Mouse (Mus musculus): Measurements from ENCODE around the gene Narfl. TPM values are rescaled to one million over a fixed set of nuclear protein-coding genes. Genes with fewer than 3 reads are reported as not detected.
"Not testable (repeated sequence)": the region's sequence is repeated elsewhere in the genome, so short reads cannot be mapped to it uniquely, and the experiment has no call there.

Gene Narfl
- total RNA-seq, 2 experiments from 2014 or later = 0.42 to 12.0 TPM

DNA sequence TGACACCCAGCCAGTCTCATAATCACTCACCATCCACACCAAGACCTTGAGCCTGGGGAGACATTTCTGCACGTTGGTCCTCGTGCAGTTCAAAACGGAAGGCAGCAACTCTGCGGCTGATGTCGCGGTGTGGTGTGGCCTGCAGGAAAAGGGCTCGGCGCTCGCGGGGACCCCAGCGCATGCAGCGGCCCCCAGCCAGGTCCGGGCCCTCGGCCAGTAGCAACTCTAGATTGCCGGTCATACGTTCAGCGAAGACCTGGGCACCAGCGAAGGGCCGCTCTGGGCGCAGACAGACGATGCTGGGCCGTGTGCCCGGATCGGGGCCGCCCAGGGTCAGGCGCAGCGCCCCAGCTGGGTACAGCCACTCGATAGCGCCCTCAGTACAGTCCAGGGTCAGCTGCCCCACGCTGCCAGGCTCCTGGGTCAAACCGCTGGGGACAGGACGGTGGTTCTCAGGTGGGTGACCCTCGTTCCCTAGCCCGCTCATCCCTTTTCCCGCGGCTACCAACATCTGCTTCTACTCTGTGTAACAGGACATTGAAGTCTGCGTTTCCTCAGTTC lies 22.7 kb downstream of the Narfl start:
- no peak for ATAC-seq (replicated peaks; ENCODE audit: low FRiP score, poor library complexity, severe bottlenecking)

DNA sequence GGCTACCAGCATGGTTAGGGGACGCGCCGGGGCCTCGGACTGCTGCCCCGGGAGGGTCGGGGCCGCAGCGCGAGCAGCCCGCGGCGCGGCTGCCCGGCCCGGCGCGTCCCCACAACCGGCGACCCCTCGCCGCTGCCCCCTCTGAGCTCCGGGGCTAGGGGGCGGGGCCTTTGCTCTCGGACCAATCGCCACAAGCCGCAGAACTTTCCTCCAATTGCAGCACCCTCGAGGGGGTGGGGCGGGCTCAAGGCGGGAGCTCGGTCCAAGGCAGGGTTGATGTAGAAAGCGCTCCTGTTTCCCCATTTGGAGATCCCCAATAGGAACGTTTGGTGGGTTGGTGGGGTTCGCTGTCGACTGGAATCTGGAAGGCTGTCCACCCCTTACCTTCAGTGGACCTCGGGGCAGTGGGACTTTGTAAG lies 23.4 kb downstream of the Narfl start, which contains the start of gene Metrn:
Gene Metrn (minus strand): TSS at position 186 of the 419 bp plus-strand sequence.
- peak; percentile 83 for ATAC-seq (replicated peaks; ENCODE audit: low FRiP score, poor library complexity, severe bottlenecking)

DNA sequence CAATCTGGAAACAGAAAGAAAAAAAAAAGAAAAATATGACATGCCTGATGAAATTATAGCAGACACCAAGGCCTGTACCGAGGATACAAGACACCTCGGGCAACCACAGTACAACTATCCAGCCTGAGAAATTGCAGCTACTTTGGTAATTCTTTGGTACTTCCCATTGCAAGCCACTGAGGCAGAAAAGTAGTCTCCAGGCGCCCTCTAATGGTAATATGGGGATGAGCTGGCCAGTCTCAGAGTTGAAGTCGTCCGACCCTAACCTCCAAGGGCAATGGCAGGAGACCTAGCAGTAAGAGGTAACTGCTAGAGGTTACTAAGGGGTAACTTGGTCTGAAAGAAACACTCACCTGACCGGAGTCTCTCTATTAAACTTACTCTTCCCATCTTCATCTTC lies 27.5 kb downstream of the Narfl start:
- ATAC-seq (replicated peaks; ENCODE audit: low FRiP score, poor library complexity, severe bottlenecking) = peak; percentile 68

DNA sequence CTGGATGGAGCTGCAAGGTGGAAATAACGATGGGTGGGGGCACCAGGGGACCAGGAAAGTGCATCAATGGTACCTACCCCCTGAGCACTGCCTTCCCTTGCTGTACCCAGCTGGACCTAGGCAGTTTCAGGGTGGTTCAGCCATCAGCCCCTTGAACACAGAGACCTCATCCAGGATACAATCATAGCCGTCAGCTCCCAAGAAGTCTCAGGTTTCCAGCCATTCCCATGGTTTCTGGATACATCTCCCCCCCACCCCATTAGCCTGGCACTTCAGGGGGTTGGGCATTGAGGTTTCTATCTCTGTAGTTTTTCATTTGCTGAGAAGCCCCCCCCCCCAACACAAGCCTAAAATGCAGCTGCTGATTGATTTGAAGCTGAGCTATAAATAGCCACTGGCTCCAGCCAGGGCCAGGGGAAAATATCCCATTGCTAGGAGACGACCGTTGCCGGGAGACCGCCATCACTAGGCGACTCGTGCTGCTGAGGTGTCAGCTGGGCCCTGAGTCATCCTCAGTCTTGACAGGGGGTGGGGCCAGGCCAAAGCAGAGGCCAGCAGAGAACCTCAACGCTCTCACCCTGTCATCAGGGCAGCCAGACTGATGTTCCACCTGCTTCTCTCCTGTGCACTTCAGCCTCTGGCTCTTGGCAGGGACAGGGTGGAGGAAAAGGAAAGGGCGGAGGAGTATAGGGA lies 29.4 kb downstream of the Narfl start:
- no peak for ATAC-seq (replicated peaks; ENCODE audit: low FRiP score, poor library complexity, severe bottlenecking)

DNA sequence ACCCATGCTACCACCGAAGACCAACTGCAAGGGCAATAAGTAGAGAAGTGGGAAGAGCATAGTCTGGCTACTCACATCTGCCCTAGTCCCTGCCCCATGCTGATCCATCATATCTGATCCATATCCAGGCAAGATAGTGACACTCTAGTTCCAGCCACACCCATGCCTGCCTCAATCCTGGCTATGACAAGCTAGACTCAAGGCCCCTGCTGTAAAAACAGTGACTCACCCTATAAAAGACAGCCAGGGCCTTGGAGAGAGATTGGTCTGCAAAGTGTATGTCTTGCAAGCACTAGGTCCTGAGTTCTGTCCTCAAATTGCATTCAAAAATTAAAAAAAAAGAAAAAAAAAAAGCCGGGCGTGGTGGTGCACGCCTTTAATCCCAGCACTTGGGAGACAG lies 32.9 kb downstream of the Narfl start:
- ATAC-seq (replicated peaks; ENCODE audit: low FRiP score, poor library complexity, severe bottlenecking) = no peak

DNA sequence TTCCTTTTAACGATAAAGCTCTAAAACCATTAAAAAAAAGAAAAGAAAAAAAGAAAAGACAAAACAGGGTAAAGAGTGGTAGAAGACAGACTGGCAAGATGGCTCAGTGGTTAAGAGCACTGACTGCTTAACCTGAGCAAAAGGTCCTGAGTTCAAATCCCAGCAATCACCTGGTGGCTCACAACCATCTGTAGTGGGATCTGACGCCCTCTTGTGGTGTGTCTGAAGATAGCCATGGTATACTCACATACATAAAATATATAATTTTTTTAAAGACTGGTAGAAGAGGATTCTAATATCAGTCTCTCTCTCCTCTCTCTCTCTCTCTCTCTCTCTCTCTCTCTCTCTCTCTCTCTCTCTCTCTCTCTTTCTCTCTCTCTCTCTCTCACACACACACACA lies 33.9 kb downstream of the Narfl start:
- ATAC-seq (replicated peaks; ENCODE audit: low FRiP score, poor library complexity, severe bottlenecking) = not testable (repeated sequence)

DNA sequence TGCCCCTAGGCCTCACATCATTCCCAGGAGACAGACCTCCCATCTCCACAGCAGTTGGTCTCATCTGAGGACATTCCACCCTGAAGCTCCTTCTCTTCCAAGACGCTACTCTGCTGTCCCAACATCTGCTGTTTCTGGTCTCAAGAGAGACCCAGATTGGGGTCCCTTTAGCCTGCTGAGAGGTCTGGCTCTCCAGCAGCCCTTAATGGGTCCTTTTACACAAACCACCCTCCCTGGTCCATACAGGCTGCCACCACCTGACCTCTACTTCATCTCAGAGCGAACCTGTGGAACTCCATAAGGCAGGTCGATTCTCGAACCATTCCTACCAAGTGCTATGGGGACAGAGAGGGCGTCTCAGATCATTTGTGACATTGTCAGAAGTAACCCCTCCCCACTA lies 34.5 kb downstream of the Narfl start:
- no peak for ATAC-seq (replicated peaks; ENCODE audit: low FRiP score, poor library complexity, severe bottlenecking)

DNA sequence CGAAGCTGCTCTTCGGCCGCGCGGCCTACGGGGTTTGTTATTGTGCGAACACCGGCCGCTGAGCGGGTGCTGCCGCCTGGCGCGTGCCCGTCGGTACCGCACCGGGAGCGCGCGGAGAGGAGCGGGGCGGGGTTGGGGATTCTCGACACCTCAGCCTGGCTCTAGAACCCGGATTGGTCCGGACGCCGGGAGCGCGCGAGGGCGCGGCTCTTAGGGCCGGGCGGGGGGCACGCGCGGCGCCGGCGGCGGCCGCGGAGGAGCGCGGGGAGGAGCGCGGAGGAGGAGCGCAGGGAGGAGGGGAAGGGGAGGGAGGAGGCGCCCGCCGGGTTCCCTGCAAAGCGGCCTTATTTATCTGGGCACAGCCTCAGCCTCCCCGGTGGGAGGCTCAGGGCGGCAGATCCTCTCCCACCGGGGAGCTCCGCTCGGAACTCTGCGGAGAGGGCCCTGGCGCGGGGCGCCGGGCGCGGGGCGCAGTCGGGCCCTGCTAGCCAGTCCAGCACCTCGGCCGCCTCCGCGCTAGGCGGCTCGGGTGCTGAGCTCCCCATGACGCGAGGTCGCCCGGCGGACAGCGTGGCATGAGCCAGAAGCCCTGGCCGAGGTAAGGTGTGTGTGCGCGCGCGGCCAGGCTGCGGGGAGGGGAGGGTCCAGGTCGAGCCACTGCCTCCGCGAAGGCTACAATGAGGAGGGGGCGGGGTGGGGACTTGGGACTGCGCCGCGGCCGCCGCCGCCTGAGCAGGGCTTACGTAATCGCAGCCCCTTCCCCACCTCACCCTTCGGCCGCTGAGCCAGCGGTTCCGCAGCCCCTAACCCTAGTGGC lies 35.4 kb downstream of the Narfl start, which contains the start of gene Fbxl16:
Gene Fbxl16 (plus strand): TSS at position 297 of the 817 bp plus-strand sequence.
- ATAC-seq (replicated peaks; ENCODE audit: low FRiP score, poor library complexity, severe bottlenecking) = no peak

DNA sequence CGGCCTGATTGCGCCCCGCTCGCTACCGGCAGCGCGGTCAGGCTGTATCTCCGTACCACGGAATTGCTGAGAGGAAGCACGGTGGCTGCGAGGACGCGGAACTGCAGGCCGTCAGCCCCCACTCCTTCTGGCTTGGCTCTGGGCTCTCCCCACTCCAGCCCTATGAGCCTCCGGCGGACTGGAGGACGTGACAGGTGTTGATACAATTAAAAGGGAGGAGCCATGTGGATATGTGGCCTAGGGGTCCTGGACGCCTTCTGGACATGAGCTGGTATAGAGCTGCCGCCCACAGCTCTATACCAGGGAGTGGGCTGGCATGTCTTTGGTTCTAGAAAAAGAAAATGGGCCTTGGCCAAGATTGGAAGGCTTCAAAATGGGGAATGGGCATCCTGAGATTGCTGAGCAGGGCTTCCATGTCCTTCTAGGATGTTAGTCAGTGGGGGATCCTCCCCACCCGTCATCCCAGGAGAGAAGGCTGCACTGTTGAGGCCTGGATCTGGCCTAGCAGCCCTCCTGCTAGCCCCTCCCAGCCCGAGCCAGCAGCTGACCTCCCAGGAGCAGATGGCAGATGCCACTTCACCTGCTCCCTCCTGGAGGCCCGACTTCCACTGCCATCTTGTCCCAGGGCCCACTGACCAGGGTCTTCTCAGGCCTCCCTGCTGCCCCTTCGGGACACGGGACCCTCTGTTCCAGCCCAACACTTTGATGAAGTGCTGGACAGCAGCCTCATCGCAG lies 36.2 kb downstream of the Narfl start:
- no peak for ATAC-seq (replicated peaks; ENCODE audit: low FRiP score, poor library complexity, severe bottlenecking)

DNA sequence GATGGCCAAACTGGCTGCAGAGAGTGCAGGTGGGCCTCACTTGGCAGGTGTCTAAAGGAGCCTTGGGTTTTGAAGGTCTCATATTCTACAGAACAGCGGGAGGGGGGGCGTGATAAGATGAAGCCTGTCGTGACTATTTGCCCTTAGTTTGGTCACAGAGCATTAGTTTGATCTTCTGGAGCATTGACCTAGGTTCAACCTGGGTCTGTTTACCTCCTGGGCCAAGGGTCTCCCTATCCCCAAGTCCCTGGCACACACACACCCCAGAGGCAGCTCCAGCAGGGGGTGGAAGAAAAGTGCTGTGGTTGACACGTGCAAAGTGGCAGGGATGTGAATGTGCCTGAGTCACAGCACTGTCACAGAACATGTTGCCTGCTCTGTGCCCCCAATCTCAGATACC lies 37.3 kb downstream of the Narfl start:
- ATAC-seq (replicated peaks; ENCODE audit: low FRiP score, poor library complexity, severe bottlenecking) = no peak

DNA sequence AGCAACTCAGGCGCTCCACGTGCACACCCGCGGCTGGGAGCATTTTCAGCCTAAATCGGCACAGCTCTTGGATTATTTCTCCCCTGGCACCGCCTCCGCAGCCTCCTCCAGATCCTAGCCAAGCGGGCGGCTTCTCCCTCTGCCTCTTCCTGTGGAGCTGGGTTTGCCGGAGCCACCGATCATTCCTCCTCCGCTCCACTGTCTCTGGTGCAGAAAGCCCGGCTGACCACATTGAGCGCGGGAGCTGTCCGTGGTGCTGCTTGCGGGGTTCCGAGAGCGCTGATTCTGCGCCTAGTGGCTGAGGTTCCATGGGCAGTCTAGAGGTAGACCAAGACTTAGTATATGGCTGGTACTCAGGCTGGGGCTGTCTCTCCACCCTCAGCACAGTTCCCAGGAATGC lies 39.9 kb downstream of the Narfl start:
- peak; percentile 45 for ATAC-seq (replicated peaks; ENCODE audit: low FRiP score, poor library complexity, severe bottlenecking)

DNA sequence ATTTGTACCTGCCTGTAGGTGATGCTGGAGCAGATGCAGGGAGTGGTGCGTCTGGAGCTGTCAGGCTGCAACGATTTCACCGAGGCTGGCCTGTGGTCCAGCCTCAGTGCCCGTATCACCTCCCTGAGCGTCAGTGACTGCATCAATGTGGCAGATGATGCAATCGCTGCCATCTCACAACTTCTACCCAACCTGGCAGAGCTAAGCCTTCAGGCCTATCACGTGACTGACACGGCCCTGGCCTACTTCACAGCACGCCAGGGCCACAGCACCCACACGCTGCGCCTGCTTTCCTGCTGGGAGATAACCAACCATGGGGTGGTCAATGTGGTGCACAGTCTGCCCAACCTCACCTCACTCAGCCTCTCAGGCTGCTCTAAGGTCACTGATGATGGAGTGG lies 44.1 kb downstream of the Narfl start:
- no peak for ATAC-seq (replicated peaks; ENCODE audit: low FRiP score, poor library complexity, severe bottlenecking)

DNA sequence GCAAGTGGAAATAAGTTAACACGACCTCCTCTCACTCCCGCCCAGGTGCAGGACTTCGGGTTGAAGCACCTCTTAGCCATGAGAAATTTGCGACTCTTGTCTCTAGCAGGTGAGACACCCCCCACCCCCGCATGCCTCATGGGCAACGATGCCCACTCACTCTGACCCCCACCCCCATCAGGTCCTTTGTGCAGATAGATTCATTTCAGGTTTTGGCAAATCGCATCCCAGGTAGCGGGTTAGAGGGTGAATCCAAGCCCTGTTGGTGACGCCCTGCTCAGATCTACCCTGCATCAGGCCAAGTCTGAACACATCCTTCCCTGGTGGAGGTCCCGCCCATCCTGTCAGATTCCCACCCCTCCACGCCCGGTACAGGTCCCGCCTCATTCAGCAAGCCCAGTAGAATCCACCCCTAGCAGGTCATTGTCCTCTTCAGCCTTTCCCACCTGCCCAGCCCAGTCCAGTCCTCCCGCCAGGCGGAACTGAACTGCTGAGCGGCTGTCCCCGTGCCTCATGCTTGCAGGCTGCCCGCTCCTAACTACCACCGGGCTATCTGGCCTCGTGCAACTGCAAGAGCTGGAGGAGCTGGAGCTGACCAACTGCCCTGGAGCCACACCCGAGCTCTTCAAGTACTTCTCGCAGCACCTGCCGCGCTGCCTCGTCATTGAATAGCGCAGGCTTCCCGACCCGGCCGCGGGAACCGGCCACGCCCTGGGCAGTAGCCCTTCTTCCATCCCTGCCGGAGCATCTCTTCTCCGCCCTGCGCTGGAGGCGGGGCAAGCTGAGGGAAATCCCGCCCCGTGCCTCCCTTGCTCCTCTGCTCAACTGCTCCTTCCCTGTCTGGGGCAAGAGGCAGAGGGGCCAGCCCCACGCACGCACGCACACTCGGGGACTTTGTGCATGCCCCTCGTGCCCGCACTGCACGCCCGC lies 45.5 kb downstream of the Narfl start:
- ATAC-seq (replicated peaks; ENCODE audit: low FRiP score, poor library complexity, severe bottlenecking) = peak; percentile 72

DNA sequence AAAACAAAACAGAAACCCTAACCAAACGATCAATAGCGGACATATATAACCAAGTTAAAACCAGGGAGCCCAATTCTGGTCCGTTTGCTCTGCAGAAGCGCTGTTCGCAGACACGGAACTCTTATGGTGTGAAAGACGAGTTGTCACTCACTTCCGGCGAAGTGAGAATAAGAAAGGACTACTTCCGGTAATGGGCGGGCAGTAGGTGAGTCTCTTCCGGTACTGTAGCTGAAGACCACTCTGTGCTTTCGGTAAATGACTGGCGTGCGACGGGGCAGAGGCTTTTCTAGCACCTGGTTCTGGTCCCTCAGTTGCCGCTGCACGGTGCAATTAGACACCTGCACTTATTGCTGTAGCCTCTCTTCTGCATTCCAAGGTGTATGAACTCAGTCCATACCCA lies 49.9 kb downstream of the Narfl start, which contains the start of gene Wdr24:
Gene Wdr24 (plus strand): TSS at position 176 of the 400 bp plus-strand sequence.
- ATAC-seq (replicated peaks; ENCODE audit: low FRiP score, poor library complexity, severe bottlenecking) = peak; percentile 88

DNA sequence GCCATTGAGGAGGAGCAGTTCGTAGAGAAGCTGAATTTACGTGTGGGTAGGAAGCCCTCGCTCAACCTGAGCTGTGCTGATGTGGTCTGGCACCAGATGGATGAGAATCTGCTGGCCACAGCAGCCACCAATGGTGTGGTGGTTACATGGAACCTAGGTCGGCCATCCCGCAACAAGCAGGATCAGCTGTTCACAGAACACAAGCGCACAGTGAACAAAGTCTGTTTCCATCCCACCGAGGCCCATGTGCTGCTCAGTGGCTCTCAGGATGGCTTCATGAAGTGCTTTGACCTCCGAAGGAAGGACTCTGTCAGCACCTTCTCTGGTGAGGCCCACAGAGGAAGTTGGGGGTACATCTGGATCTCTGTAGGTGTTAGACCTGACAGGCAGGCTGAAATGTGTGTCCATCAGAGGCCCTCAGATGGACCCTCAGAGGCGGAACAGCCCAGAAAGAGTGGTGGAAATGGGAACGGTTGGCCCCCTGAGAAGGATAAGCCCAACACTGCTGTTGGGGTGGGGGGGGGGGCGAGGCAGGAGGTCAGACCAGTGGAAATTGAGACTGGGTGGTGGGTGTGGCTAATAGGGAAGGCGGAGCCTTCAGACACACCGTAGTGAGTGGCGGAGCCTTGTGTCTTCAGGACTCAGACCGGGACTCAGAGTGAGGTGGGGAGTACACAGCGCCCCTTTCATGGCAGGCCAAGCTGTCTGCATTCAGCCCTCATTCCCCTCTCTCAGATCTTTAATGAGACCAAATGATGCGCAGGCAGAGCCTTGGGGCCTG lies 51.0 kb downstream of the Narfl start:
- ATAC-seq (replicated peaks; ENCODE audit: low FRiP score, poor library complexity, severe bottlenecking) = no peak

DNA sequence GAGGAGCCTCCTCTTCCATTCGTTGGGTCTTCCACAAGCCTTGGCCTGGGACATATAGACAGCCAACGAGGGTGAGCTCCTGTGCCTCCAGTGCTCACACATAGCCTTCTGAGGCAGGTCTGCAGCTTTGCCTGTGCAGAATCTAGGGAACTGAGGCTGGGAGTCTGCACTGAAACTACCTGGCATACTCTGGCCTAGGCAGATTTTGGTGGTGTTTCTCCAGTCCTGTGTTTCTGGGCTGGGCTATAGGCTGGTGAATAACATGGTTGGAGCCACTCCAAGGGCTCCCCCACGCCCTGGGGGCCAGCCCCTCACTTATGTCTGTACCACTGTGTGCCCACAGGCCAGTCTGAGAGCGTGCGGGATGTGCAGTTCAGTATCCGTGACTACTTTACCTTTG lies 51.7 kb downstream of the Narfl start:
- ATAC-seq (replicated peaks; ENCODE audit: low FRiP score, poor library complexity, severe bottlenecking) = no peak

DNA sequence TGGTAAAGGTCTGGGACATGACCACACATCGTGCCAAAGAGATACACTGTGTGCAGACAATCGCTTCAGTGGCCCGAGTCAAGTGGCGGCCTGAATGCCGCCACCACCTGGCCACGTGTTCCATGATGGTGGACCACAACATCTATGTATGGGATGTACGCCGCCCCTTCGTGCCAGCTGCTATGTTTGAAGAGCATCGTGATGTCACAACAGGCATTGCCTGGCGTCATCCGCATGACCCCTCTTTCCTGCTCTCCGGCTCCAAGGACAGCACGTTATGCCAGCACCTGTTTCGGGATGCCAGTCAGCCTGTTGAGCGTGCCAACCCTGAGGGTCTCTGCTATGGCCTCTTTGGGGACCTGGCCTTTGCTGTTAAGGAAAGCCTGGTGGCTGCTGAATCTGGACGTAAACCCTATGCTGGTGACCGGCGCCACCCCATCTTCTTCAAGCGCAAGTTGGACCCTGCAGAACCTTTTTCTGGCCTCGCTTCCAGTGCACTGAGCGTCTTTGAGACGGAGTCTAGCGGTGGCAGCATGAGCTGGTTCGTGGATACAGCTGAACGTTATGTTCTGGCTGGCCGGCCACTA lies 52.5 kb downstream of the Narfl start:
- no peak for ATAC-seq (replicated peaks; ENCODE audit: low FRiP score, poor library complexity, severe bottlenecking)

DNA sequence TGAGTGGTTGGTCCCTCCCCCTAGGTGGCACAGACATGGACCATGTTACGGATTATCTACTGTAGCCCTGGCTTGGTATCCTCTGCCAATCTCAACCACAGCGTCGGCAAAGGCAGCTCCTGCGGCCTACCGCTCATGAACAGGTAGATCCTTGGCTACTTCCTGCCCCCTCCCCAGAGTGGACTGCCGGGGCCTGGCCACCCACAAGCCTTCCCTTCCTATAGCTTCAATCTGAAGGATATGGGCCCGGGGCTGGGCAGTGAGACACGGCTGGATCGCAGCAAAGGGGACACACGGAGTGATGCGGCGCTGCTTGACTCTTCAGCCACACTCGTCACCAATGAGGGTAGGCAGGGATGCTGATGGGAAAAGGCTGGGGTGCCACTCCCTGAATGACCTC lies 53.4 kb downstream of the Narfl start:
- ATAC-seq (replicated peaks; ENCODE audit: low FRiP score, poor library complexity, severe bottlenecking) = no peak
